Mouse (Mus musculus): ENCODE data around the gene Trmt6. TPM values are rescaled to one million over a fixed set of nuclear protein-coding genes. Genes with fewer than 3 reads are reported as not detected.
A peak's percentile ranks its signal among the peaks of the same experiment; 100 is the strongest.

The Trmt6 gene
- polyA plus RNA-seq, 1 experiment from 2014 or later, result 29.9 TPM

DNA sequence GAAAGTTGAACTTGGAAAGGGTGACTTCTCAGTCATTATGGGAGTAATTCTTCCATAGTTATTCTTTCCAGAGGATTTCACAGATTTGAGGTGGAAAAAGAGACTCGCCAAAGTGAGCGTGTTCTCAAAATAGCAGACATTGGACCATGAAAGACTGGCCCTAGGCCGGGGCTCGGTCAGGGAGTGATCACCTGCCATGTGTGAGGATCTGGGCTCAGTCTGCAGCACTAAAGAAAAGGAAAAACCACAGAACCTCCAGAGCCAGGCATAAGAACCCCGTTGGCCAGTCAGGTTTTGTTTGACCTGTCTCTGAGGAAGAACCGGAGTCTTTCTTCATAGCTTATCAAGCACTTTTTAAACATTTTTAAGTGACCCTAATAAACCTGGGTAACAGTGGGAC is 31.8 kb downstream of the Trmt6 start:
- no peaks in the 10 kb centered on the region for H3K27me3 ChIP-seq (ENCODE audit: insufficient read depth, low read length)
- DNase-seq, result no peak
- TF ChIP-seq CTCF (IDR thresholded peaks at IDR 0.05; ENCODE audit: low read depth), result no peak
- H3K4me3 ChIP-seq (ENCODE audit: low read depth, low read length), result no peak overlapping the region
- no peak overlapping the region for H3K9ac ChIP-seq
- no peaks in the 10 kb centered on the region for H3K36me3 ChIP-seq (ENCODE audit: insufficient read depth)
- H3K9me3 ChIP-seq (ENCODE audit: low read depth, low read length), result no peaks in the 10 kb centered on the region
- no peak overlapping the region for H3K4me2 ChIP-seq
- H3K27ac ChIP-seq (ENCODE audit: low read depth), result no peak overlapping the region
- H3K4me1 ChIP-seq (ENCODE audit: insufficient read depth), result no peaks in the 10 kb centered on the region
- no peak for ATAC-seq (ENCODE audit: insufficient read depth)
- WGBS, result 71% methylated on average over 6 of the region's 6 CpGs

DNA sequence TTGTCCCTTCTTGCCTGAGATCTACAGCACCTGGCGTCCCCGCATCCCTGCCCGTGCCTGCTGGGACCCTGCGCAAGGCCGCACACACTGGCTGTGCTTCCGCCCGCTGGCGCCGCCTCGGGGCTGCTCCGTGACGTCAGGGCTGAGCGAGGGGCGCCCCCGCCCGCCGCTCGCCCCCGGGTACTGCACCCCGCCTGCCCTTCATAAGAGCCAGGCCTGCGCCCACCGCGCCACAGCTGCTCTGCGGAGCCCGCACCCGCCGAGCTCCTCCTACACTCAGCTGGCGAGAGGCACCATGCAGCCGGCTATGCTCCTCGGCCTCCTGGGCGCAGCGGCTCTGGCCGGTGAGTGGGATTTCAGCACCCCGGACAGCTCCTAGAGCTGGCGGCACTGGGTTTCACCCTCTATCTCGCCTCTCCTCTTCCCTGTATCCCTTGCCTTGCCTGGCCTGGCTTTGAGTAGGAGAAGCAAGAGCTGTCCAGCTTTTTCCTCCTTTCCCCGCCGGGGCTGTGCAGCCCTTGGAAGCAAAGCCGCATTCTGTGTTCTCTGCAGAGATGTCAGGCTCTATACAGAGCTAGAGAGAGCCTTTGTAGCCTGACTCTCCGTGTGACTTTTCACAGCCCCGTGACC is 34.3 kb downstream of the Trmt6 start:
- Histone ChIP-seq H3K36me3 (ENCODE audit: insufficient read depth) (no peaks in the 10 kb centered on the region), H3K27ac (ENCODE audit: low read depth) (no peak overlapping the region), H3K9ac (no peak overlapping the region), H3K4me1 (ENCODE audit: insufficient read depth) (no peaks in the 10 kb centered on the region), H3K9me3 (ENCODE audit: low read depth, low read length) (no peaks in the 10 kb centered on the region), H3K27me3 (ENCODE audit: insufficient read depth, low read length) (no peaks in the 10 kb centered on the region), H3K4me2 (peak overlapping the region; percentile 74), H3K4me3 (ENCODE audit: low read depth, low read length) (peak overlapping the region; percentile 37)
- WGBS, result 1% methylated on average over 41 of the region's 41 CpGs
- peak; percentile 100 for ATAC-seq (ENCODE audit: insufficient read depth)
- peak; percentile 98 for DNase-seq
- TF ChIP-seq CTCF (IDR thresholded peaks at IDR 0.05; ENCODE audit: low read depth), result no peak

DNA sequence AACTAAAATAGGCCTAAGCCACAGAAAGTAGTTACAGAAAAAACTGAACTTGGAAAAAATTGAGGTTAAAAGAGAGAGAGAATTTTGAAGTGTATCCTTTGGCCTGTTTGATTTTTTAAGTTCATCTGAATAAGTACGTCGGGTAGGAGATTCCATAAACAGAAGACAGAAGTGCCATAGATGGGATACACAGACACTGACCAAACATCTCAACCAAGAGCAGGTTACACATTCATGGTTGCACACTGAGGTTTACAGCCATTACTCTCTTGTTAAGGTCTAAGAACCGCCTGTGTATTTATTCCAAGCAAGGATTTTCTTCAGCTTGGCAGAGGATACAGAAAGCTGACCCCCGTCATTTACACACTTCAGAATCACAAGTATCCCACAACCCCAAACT is 34.9 kb downstream of the Trmt6 start, which contains the start of gene Chgb:
Chgb (plus strand) TSS at position 301 of the 400 bp plus-strand sequence.
- Histone ChIP-seq H3K36me3 (ENCODE audit: insufficient read depth) (no peaks in the 10 kb centered on the region), H3K4me2 (peak within 1 kb of the TSS; percentile 74), H3K4me3 (ENCODE audit: low read depth, low read length) (peak within 1 kb of the TSS; percentile 37), H3K27ac (ENCODE audit: low read depth) (no peak within 1 kb of the TSS), H3K4me1 (ENCODE audit: insufficient read depth) (no peaks in the 10 kb centered on the region), H3K9ac (no peak within 1 kb of the TSS), H3K27me3 (ENCODE audit: insufficient read depth, low read length) (no peaks in the 10 kb centered on the region), H3K9me3 (ENCODE audit: low read depth, low read length) (no peaks in the 10 kb centered on the region)
- DNase-seq (no peak), ATAC-seq (ENCODE audit: insufficient read depth) (no peak)
- no peak for TF ChIP-seq CTCF (IDR thresholded peaks at IDR 0.05; ENCODE audit: low read depth)
- 8% methylated on average over 4 of the region's 4 CpGs for WGBS

GRCm38 (mm10) chr2:132770822-132771221 is 45.0 kb downstream of the Trmt6 start:
- no peaks in the 10 kb centered on the region for H3K27me3 ChIP-seq (ENCODE audit: insufficient read depth, low read length)
- no peak overlapping the region for H3K4me2 ChIP-seq
- DNase-seq (no peak), ATAC-seq (ENCODE audit: insufficient read depth) (no peak)
- WGBS, result 41% methylated on average over 1 of the region's 1 CpGs
- H3K4me3 ChIP-seq (ENCODE audit: low read depth, low read length), result no peak overlapping the region
- H3K27ac ChIP-seq (ENCODE audit: low read depth), result no peak overlapping the region
- H3K9ac ChIP-seq, result no peak overlapping the region
- no peaks in the 10 kb centered on the region for H3K36me3 ChIP-seq (ENCODE audit: insufficient read depth)
- no peaks in the 10 kb centered on the region for H3K9me3 ChIP-seq (ENCODE audit: low read depth, low read length)
- no peak for TF ChIP-seq CTCF (IDR thresholded peaks at IDR 0.05; ENCODE audit: low read depth)
- H3K4me1 ChIP-seq (ENCODE audit: insufficient read depth), result no peaks in the 10 kb centered on the region

DNA sequence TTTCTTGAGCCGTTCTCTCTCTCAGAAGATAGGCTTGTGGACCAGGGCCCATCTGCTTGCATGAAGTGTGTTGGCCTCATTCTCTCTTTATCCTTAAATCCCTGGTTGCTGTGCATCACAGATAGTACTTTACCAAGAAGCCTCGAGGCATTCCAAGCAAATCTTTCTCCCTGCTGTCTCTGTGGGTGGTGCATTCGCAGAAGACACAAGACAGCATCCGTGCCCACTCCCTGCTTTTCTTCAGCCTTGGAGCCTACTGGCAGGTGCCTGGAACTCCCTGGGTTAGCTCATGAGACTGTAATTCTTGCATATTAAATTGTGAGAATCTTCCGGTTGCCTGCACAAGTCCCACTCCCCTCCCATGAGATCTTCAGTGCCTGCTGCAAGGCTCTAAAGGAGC is 57.9 kb downstream of the Trmt6 start:
- DNase-seq (no peak), ATAC-seq (ENCODE audit: insufficient read depth) (no peak)
- no peak overlapping the region for H3K4me3 ChIP-seq (ENCODE audit: low read depth, low read length)
- H3K9ac ChIP-seq, result no peak overlapping the region
- no peak overlapping the region for H3K27ac ChIP-seq (ENCODE audit: low read depth)
- no peak for TF ChIP-seq CTCF (IDR thresholded peaks at IDR 0.05; ENCODE audit: low read depth)
- H3K36me3 ChIP-seq (ENCODE audit: insufficient read depth), result no peaks in the 10 kb centered on the region
- no peaks in the 10 kb centered on the region for H3K4me1 ChIP-seq (ENCODE audit: insufficient read depth)
- H3K27me3 ChIP-seq (ENCODE audit: insufficient read depth, low read length), result no peaks in the 10 kb centered on the region
- no peaks in the 10 kb centered on the region for H3K9me3 ChIP-seq (ENCODE audit: low read depth, low read length)
- 74% methylated on average over 5 of the region's 5 CpGs for WGBS
- H3K4me2 ChIP-seq, result no peak overlapping the region

Other genes starting within 250 kb of the Trmt6 start
- 33.1 and 39.7 TPM in 2 replicates for gene Gpcpd1, start 228.3 kb downstream of the Trmt6 start, polyA plus RNA-seq (2014; fragmentation: Nextera tagmentation; extraction: Ambion mirVana)
- 12.0 and 12.7 TPM in 2 replicates for gene Shld1, start 129.1 kb downstream of the Trmt6 start, polyA plus RNA-seq (2014; fragmentation: Nextera tagmentation; extraction: Ambion mirVana)
- gene Chgb, start 34.8 kb downstream of the Trmt6 start, polyA plus RNA-seq (2014; fragmentation: Nextera tagmentation; extraction: Ambion mirVana), result 0.14 and 0.28 TPM in 2 replicates
- gene Mcm8, start 86 bp upstream of the Trmt6 start, polyA plus RNA-seq (2014; fragmentation: Nextera tagmentation; extraction: Ambion mirVana), result 15.5 and 17.0 TPM in 2 replicates
- gene Crls1, start 30.6 kb upstream of the Trmt6 start, polyA plus RNA-seq (2014; fragmentation: Nextera tagmentation; extraction: Ambion mirVana), result 28.5 and 28.6 TPM in 2 replicates
- 4.7 and 6.6 TPM in 2 replicates for gene Lrrn4, start 64.8 kb upstream of the Trmt6 start, polyA plus RNA-seq (2014; fragmentation: Nextera tagmentation; extraction: Ambion mirVana)
- 4.6 and 5.4 TPM in 2 replicates for gene Fermt1, start 129.9 kb upstream of the Trmt6 start, polyA plus RNA-seq (2014; fragmentation: Nextera tagmentation; extraction: Ambion mirVana)

Measured in lung, embryonic 14.5 days (tissue).